Mouse (Mus musculus) c-Kit-positive CD71-negative TER-119-negative erythroid progenitor cells, embryonic 14.5 days (primary cell): Measurements from ENCODE around the gene Mvk.
A peak's percentile ranks its signal among the peaks of the same experiment; 100 is the strongest.

Source experiments
- DNase-seq: peaks from one replicate; pipeline ENCODE4 v3.0.0-alpha.2; 2013; ENCODE audit warnings: low read depth

The Mvk gene

DNA sequence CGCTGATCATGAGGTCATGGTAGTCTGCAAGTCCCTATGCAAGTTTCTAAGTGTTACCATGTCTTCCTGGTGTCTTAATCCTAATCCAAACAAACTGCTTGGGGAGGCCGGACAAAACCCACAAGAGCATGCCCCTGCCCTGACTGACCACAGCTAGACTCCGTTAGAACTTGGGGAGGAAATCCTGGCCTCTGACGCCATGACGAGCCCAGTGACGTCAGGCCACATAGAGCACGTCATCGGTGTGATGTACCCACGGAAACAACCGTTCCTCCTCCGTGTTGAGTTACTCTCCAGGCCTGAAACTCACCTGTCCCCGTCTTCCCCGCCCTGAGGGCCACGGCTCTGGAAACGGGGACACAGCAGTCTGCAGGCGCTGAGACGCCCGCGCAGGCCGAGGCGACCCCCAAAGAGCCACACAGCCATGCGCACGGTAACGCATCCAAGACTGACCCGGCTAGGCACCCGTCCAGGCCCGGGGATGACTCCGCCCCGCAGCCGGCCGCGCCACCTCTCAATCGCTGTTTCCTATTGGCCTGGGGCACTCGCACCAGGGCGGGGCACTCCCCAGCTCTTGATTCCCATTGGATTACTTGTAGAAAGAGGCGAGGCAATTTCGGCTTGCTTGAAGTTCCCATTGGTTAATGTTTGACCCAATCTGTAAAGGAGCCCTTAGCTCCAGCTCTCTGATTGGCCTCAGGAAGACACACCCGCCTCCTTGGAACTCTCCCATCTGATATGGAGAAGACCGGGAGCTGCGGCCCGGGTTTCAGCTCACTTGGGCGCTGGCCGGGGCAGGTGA, at the start of gene Mvk, which contains the start of gene Mmab:
Gene Mvk, plus strand, starts transcription at position 704 of the 802 bp plus-strand sequence.
Gene Mmab, minus strand, starts transcription at position 495 of the 802 bp plus-strand sequence.
- peak; percentile 90 for DNase-seq

DNA sequence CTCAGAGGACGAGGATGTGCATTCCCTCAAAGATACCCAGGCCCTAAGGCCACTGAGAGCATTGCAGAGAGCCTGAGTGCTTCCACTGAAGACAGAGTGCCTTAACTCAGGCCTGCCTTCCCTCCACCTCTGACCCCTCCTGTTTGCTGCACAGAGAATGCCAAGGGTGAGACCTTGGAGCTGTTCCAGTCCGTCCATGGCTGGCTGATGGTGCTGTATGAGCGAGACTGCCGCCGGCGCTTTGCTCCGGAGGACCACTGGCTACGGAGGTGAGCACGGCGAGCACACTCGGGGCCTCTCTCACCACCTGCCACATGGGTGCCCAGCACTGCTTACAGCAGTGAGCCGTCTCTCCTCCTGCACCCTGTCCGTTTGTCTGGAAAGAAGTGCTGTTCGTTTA, 37.5 kb upstream of the Mvk start:
- DNase-seq = no peak

DNA sequence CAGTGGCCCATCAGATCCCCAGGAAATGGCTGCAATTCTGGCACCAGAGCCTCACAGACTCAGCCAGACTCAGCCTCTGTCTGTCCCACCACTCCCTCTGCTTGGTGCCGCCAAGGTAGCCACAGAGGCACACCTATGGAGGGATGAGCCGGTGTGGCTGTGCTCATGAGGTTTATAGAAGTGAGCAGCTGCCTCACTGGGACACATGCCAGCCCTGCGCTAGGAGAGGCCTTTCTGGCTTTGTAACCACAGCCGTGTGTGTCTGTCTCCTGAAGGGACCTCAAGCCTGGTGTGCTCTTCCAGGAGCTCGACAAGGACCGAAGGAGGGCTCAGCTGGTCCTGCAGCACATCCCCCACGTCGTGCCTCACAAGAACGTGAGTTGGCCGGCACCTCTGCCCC, 36.8 kb upstream of the Mvk start:
- DNase-seq = no peak

DNA sequence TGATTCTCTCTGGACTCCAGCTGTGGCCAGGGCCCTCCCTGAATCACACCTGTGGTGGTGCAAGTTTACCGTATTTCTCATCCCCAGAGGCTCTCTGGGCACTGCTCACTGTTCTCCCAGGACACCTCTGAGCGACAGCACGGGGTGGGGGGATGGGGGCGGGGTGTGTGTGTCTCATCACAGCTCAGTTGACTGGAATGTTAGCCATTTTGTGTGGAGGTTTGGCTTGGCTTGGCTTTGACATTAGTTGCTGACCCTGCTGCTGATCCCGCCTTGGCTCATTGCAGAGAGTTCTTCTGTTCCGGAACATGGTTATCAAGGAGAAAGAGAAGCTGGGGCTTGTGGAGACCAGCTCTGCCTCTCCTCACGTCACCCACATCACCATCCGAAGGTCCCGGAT, 36.3 kb upstream of the Mvk start:
- DNase-seq = no peak

DNA sequence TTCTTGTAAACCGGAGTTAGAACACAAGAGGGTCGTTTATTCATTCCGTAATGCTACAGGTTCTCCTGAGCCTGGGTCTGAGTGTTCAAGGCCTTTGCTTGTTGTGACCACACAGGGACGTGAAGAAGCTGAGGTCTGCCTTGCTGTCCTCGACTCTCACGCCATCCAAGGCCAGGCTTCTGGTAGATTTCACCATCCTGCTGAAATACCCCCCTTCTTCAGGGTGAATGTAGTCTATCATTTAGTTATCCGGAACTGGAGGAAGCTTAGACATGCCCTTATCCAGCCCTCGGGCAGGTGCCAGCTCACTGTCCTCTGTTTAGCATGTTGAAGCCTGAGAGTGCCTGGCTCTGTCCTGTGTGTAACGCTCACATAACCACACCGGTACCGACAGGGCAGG, 35.2 kb upstream of the Mvk start:
- no peak for DNase-seq

DNA sequence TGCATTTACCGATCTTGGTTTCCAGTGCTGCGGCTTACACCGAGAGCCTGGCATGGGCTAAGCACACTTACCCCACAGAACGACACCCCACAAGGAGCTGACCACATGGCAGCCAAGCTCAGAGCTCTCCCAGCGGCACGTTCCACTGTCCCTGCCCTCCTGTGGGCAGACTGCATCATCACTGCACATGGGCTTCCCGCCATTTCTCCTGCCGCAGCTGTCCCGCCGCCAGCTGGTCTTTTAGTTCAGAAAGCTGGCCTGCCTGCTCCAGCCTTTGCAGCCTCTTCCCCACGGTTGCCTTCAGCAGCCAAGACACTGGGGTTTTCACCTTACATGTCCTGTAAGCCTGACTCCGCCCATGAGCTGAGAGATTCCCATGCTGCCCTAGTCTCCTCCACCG, 33.6 kb upstream of the Mvk start:
- DNase-seq = no peak

DNA sequence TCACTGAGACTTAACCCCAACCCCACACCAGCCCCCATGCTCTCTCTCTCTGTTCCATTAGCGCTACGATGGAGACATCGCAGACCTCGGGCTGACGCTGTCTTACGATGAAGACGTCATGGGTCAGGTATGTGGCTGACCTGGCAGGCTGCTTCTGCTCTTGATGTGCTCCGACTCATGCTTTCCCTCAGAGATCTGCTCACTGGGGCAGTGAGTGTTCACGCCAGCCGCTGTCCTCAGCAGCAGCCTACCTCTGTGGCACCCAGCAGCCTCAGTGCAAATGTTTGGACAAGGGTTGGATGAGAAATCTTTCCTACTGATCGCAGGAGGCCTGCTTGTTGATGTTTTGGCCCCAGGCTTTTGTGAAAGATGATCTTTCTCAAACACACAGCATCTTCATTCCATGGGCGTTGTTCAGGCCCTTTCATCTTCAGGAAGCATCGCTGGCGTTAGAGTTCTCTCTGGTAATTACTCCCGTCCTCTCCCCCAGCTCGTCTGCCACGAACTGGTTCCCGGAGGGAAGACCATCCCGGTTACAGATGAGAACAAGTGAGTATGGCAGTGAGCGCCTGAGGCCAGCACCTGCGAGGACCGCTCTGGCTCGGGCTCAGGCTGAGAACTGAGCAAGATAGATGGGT, 31.6 kb upstream of the Mvk start:
- no peak for DNase-seq

DNA sequence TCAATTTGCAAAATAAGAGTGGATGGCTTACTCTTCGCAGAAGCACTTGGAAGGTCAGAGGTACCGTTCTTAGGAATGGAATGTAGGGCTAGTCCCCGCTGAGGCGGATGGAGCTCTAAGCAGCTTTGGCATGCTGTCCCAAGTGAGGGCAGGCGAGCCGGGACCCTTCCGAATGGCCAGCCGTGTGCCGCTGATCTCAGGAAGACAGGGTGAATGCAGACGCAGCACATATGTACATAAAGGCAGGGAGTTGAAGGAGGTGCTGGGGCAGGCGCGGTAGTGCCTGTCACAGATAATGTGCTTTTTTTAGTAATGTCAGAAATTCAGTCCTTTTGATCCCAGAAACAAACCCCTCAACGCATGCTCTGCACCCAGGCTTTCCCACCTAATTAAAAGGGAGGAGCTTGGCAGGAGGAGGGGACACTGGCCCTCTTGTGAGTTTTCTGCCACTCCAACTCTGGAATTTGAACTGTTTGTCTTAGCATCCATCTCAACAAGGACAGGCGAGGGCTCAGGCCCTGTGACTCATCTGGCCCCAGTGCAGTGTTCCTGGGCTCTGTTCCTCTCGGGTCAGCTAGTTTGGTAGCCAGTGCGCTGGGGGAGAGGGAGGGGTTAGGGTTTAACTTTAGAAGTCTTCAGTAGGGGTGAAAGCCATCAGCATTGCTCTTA, 30.9 kb upstream of the Mvk start:
- DNase-seq = no peak

DNA sequence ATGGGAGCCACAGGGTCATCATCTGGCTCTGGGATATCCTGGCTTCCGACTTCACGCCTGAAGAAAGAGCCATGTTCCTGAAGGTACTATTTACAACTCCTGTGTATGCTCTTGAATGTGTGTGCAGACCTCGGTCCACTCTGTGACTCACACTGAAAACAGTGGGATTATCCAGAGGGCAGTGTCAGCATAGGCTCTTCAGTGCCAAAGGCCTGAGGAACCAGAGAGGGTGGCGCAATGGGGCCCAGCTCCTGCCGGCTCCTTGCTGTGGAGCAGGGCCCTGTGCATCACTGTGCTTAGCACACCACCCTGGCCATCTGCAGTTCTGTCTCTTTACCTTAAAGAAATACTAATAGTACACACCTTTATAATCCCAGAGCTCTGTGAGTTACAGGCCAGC, 28.5 kb upstream of the Mvk start:
- no peak for DNase-seq

DNA sequence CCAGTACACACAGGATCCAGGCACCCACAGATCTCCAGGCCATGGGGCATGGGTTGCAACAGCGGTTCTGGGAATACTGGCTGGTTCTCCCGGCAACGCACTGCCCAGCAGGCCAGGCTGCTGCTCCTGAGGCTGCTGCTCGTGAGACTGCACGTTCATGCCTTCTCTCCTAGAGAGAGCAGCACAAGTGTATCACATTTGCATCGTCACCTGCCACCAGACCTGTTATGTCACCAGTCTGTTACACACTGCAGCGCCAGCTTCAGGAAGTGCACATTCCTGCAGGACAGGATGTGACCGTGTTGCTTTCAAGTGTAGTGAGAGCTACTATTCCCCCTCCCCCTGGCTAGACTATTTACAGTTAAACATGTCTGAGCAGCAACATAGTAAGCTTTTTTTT, 27.2 kb upstream of the Mvk start:
- no peak for DNase-seq

DNA sequence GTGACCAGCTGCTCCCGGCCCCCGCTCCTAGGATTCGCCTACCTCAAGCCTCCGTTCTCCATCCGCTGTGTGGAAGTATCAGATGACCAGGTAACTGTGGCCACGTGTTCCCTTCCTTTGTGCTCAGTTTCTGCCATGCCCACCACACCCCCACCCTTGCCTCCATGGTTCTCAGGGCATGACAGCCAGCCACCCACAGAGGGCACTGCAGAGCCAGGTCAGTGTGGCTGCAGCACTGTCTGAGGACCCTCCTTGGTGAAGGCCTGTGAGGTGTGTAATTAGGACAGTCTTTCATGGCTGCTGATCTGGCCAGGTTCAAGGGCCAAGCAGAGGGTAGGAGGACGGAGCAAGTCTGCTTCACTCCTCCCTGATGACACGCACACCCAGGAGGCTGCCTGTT, 25.5 kb upstream of the Mvk start:
- no peak for DNase-seq

DNA sequence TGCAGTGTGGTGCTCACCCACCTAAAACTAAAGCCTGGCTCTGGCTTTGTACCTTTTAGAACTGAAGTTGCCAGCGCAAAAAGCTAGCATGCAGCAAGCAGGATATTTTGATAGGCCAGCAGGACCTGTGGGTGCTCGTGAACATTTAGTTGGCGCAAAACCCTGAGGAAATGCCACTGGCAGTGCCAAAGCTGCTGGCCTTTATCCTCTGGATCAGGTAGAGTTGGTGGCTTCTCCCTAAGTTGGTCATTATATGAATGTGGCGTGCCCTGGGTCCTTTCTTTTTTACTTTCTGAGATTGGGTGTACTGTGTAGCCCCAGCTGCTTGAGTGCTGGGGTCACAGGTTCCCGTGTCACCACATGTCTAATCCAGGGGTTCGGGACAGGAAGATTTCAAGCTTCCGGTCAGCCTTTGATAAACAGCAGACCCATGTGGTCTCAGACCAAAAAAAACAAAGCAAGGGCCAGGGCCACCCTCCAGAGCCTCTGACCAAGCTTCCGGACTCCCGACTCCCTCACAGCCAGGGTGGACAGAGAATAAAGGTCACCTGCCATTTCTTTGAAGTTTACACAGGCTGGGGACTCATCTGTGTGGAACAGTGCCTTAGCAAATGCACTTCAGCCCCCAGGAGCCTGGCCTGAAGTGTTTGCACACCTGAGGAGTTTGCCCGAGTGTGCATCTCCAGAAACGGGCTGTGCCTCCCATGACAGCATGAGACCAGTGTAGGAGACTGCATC, 22.3 kb upstream of the Mvk start:
- no peak for DNase-seq

DNA sequence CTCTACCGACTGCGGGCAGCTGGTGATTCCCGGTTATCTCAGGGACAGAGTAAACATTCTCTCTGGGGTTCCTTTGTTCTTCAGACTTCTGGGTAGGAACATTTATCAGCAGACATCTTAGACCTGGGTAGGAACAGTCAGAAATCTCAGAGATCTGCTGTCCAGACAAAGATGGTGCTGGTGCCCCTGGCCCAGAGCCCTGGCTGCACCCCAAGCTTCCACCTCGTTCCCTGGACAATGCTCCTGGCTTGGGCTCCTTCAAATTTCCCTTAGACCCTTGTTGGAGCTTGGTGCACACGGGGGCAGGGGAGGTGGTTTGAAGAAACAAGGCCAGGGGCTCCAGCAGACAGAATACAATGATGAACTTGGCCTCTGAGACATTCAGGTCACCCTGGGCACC, 21.5 kb upstream of the Mvk start:
- no peak for DNase-seq

DNA sequence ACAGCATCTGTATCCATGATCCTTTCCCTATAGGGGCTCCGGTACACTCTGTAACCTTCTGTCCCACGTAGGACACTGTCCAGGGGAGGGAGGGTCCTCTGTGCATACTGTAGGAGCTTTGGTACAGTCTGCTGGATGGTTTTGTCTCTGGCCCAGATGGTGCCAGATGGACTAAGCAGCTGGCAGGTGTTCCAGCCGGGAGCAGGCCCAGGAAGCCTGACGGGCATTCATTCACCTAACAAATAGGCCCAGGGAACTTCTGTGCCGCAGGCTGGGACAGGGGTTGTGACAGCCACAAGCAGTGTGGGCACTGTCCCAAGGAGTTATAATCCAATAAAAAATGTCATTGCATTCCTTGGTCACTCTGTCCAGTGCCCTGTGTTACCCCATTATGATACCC, 20.1 kb upstream of the Mvk start:
- no peak for DNase-seq

DNA sequence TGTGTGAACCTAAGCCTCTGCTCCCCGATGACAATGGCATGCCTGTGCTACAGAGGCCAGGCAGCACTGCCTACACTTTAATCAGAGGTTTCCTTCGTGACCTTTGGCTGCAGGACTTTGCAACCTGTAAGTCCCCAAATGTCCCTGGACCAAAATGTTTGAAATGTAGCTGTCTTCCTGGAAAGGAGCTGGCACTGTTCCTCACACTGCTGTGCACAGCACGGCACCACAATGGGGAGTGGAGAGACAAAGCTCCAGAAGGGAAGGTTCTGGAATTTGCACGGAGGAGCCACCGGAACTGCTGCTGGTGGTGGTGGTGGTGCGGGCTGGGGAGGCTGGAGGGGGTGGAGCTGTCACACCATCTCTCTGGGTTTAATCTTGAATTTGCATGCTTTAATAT, 17.3 kb upstream of the Mvk start:
- DNase-seq = no peak

DNA sequence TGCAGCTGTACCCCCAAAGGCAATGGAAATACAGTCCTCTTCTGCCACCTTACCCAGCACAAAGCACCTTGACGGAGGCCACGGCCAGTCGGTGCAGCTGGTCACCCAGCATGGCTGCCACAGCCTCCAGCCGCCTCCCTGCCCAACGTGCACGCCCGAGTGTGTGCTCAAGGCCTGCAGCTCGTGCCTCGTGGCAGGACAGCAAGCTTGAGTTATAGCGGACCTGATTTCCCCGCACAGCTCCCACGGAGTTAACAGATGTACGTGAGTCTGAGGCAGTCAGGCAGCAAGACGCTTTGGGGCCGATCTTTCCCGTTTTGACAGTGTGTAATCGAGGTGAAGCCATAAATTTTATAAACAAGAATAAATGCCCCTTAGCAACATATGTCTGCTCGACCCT, 15.4 kb upstream of the Mvk start:
- no peak for DNase-seq

DNA sequence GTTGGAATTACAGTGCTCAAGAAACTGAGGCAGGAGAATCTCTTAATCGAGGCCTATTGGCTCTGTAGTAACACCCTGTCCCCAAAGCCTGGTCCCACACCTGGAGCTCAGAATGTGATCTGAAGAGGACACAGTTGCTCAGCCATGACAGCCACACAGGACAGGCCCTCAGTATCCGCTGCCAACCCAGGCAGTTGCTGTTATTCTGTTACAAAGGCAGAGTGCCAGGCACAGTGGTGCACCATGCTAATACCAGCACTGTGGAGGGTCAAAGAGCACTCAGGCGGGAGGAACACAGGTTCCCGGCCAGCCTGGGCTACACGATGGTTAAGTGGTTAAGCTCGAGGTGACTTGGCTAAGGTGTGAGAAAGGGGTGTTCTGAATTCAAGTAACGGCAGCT, 14.3 kb upstream of the Mvk start:
- no peak for DNase-seq

DNA sequence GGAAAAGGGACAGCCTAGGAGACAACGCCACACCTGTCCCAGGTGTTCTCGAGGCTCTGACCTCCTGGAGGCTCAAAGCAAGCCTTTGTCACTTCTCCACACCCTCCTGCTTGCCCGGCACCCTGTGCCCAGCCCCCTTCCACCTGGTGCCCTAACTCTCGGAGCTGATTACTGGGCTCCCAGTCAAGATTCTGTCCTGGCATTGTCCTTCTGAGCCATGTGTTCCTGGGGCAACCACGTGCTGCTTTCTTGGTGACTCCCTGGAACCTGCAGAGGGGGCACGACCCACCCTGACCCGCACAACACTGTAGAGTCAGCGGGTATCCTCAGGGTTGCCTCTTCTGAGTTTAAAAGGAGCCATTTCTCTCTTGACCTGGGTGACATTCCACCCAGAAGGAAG, 9.7 kb upstream of the Mvk start:
- no peak for DNase-seq

DNA sequence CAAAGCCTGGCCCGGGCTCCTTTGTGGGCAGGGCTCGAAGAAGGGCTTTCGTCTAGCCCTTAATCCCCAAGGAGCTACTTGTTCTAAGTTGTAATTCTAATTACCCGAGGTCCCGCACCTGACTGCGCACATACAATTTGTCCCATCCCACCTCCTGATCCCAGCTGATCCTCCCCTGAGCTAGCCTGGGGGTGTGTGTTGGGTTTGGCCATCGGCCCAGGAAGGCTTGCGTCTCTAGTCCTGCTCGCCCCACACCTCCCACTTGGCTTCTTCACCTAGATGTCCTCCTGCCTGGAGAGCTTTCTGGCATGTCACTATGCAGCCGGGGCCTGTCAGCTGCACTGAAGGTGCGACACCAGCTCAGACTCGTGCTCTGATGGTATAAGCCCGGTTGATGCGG, 8.5 kb upstream of the Mvk start:
- no peak for DNase-seq

DNA sequence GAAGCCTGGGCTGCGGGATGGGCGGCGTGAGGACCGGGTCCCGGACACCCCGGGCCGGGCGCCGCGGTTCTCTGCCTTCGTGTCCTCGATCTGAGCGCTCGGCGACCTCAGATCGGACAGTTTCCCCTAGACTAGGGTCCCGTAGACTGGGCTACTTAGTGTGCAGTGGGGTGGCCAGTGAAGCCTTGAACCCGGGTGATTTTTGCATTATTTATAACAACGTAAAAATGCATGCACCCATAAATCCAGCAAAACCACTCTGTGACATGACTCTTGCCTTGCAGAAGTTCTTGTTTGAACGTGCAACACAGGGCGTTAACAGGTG, 261 bp downstream of the Mvk start:
- no peak for DNase-seq

DNA sequence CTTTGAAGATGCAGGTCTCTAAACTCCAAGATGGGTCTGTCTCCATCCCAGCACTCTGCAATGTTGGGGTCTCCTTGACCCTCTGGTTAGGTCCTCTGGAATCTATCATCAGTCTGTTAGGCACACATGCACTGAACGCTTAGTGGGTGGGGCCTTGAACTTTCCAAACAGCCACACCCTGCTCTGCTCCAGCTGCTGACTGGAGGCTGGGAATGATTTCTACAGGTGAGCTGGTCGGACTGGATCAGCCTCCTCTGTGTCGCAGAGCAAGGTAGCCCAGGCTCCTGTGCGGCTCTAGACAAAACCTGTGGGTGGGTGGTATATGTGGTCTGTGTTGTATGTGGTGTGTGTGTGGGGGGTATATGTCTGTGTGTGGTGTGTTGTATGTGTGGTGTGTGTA, 4.9 kb downstream of the Mvk start:
- no peak for DNase-seq

DNA sequence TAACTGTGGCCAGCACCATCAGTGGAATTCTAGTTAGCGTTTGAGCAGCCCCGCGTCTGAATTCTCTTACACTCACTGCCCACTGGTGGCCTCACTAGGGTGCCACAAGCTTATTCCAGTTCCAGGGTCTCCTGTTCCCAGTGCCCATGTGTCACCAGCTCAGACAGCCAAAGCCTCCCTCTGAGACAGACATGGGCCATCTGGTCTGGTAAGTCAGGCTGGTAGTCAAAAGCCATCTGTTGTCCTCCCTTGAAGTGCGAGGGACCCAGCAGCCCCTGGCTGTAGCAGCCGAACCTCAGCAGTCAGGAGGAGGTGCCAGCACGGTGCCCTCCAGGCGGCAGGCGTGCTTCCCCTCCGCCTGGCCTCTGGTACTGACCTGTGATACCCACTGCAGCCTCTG, 12.2 kb downstream of the Mvk start:
- DNase-seq = no peak
